Mouse (Mus musculus): Measurements from ENCODE around the gene Olfr866.

Olfr866 gene

DNA sequence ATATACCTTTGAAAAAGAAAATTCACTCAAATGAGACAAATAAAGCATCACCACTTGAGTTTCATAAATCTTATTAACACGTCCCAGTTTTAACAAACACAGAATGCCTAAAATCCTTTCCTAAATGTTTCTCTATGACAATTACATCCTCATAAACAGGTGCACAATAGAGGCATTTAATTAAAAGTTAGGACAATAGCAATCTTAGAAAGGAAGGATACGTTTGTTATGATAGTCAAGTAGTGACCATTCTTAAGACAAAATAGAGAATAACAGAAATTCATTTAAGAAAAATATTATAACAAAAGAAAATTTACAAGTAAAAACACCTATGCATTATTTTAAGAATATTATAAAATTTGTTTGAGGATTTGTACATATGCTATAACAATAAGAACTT lies at the start of gene Olfr866:
Gene Olfr866 (minus strand): TSS at position 101 of the 400 bp plus-strand sequence.
- DNase-seq (ENCODE audit: low read depth, low spot score) = no peak

- peak; percentile 83 for DNase-seq (ENCODE audit: low read depth, low spot score)
Measured at GRCm38 (mm10) chr9:20073523-20074177, 45.8 kb upstream of the Olfr866 start.

- peak; percentile 71 for DNase-seq (ENCODE audit: low read depth, low spot score)
Measured at GRCm38 (mm10) chr9:20071291-20071690, 43.5 kb upstream of the Olfr866 start.

GRCm38 (mm10) chr9:20070236-20070635 lies 42.4 kb upstream of the Olfr866 start:
- DNase-seq (ENCODE audit: low read depth, low spot score) = peak; percentile 89

- no peak for DNase-seq (ENCODE audit: low read depth, low spot score)
Measured at GRCm38 (mm10) chr9:20057462-20057861, 29.6 kb upstream of the Olfr866 start, which contains the start of gene Olfr867. Gene Olfr867 (minus strand): TSS chr9:20057562.

- peak; percentile 4 for DNase-seq (ENCODE audit: low read depth, low spot score)
Measured at GRCm38 (mm10) chr9:20047964-20048363, 20.1 kb upstream of the Olfr866 start.

All from ZHBTc4 (cell line).